ENCODE assay signal across 8 mouse cellular contexts in genomic region chr13:101092033-101092742, GRCm38 (mm10).
DNase-seq lines count a peak whose midpoint lies in the region; ATAC-seq lines count a peak whose summit lies in the region.

No protein-coding gene starts in this region.

- no peaks in the 10 kb centered on the region for H3K4me1 ChIP-seq in forebrain, embryonic 13.5 days
- no peaks in the 10 kb centered on the region for H3K4me1 ChIP-seq in forebrain, embryonic 11.5 days (replicated peaks; ENCODE audit: control insufficient read depth, insufficient read depth, low read length)
- peaks cover 8% of the 10 kb centered on the region; the same call in 1 of the 2 replicates for H3K4me1 ChIP-seq in limb, embryonic 15.5 days

- 55% methylated on average over 18 of the region's 18 CpGs for WGBS in forebrain, embryonic 13.5 days
- 82% methylated on average over 18 of the region's 18 CpGs for WGBS in forebrain, embryonic 11.5 days
- 43% methylated on average over 18 of the region's 18 CpGs for WGBS in limb, embryonic 15.5 days

- no peak overlapping the region for H3K27ac ChIP-seq in forebrain, embryonic 13.5 days
- no peak overlapping the region for H3K27ac ChIP-seq in forebrain, embryonic 11.5 days (ENCODE audit: low read depth, low read length)
- H3K27ac ChIP-seq in limb, embryonic 15.5 days: no peak overlapping the region

- no peaks in the 10 kb centered on the region for H3K27me3 ChIP-seq in forebrain, embryonic 13.5 days
- H3K27me3 ChIP-seq in forebrain, embryonic 11.5 days (ENCODE audit: control insufficient read depth, insufficient read depth, low read length): no peaks in the 10 kb centered on the region
- no peaks in the 10 kb centered on the region for H3K27me3 ChIP-seq in limb, embryonic 15.5 days

- H3K4me2 ChIP-seq in forebrain, embryonic 13.5 days: no peak overlapping the region
- H3K4me2 ChIP-seq in forebrain, embryonic 11.5 days (ENCODE audit: low read depth, low read length, severe bottlenecking): no peak overlapping the region
- peak overlapping the region; percentile 19; the same call in 1 of the 2 replicates for H3K4me2 ChIP-seq in limb, embryonic 15.5 days

- peak; percentile 92 for ATAC-seq in forebrain, embryonic 13.5 days
- no peak for ATAC-seq in forebrain, embryonic 11.5 days (replicated peaks; ENCODE audit: low FRiP score)
- no peak for ATAC-seq in limb, embryonic 15.5 days (ENCODE audit: insufficient number of reproducible peaks, low FRiP score, low TSS enrichment, low read depth)

- no peak for DNase-seq in forebrain, embryonic 11.5 days (ENCODE audit: low spot score)
- DNase-seq in adrenal gland, postnatal 25 days: peak; percentile 11
- DNase-seq in frontal cortex, postnatal 10 days (ENCODE audit: low spot score in 2 of 2): peak; percentile 33 to 61
- DNase-seq in kidney, postnatal 10 days: peak; percentile 24
- DNase-seq in skeletal muscle tissue, adult 2 months (ENCODE audit: low read depth, low spot score): peak; percentile 89
- DNase-seq in spleen, postnatal 4 days (ENCODE audit: low spot score in 2 of 2): no peak

- no peaks in the 10 kb centered on the region for H3K36me3 ChIP-seq in forebrain, embryonic 13.5 days (ENCODE audit: poor library complexity, severe bottlenecking)
- H3K36me3 ChIP-seq in forebrain, embryonic 11.5 days (ENCODE audit: control insufficient read depth, insufficient read depth, low read length): no peaks in the 10 kb centered on the region
- no peaks in the 10 kb centered on the region for H3K36me3 ChIP-seq in limb, embryonic 15.5 days

- H3K9ac ChIP-seq in forebrain, embryonic 13.5 days: no peak overlapping the region
- no peak overlapping the region for H3K9ac ChIP-seq in forebrain, embryonic 11.5 days (ENCODE audit: low read length)
- H3K9ac ChIP-seq in limb, embryonic 15.5 days: no peak overlapping the region

- H3K9me3 ChIP-seq in forebrain, embryonic 13.5 days (replicated peaks): no peaks in the 10 kb centered on the region; the same call in 1 of the 2 replicates
- H3K9me3 ChIP-seq in forebrain, embryonic 11.5 days (ENCODE audit: control insufficient read depth, low read length): no peaks in the 10 kb centered on the region
- no peaks in the 10 kb centered on the region for H3K9me3 ChIP-seq in limb, embryonic 15.5 days

- H3K4me3 ChIP-seq in forebrain, embryonic 13.5 days: no peak overlapping the region
- H3K4me3 ChIP-seq in forebrain, embryonic 11.5 days (ENCODE audit: low read depth, low read length): no peak overlapping the region
- H3K4me3 ChIP-seq in limb, embryonic 15.5 days: no peak overlapping the region

Comparison
In these comparisons a context has a peak if more than half of its experiments do, and no peak if none do; other contexts are left out.
1. DNase-seq: peak in adrenal gland, postnatal 25 days (single experiment), frontal cortex, postnatal 10 days (2 of 2), kidney, postnatal 10 days (single experiment) and skeletal muscle tissue, adult 2 months (single experiment); none in forebrain, embryonic 11.5 days (single experiment) and spleen, postnatal 4 days (0 of 2).